Mouse (Mus musculus): ENCODE measurements around the gene Slc35b3.
A peak's percentile ranks its signal among the peaks of the same experiment; 100 is the strongest.

Slc35b3 gene

GRCm38 (mm10) chr13:38960063-38961050, at the start of gene Slc35b3:
Gene Slc35b3 (minus strand): TSS chr13:38960875.
- DNase-seq: peak; percentile 79

DNA sequence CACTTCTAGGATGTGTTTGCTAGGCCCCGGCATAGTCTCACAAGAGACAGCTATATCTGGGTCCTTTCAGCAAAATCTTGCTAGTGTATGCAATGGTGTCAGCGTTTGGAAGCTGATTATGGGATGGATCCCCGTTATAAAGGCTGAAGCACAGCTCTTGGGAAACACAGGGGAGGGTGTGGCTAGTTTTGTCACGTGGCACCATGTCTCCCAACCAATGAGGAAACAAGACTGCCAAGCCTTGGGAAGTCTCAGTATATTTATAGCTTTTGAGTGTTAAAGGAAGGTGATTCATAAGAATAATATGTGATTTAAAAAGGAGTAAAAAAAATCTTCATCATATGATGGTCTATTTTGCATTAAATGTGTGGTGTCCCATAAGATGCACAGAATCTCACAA, 49.6 kb upstream of the Slc35b3 start:
- DNase-seq: no peak

- DNase-seq: no peak
Observed at GRCm38 (mm10) chr13:39003101-39003762, 42.6 kb upstream of the Slc35b3 start.

- DNase-seq: no peak
Observed at GRCm38 (mm10) chr13:39002424-39002823, 41.7 kb upstream of the Slc35b3 start.

DNA sequence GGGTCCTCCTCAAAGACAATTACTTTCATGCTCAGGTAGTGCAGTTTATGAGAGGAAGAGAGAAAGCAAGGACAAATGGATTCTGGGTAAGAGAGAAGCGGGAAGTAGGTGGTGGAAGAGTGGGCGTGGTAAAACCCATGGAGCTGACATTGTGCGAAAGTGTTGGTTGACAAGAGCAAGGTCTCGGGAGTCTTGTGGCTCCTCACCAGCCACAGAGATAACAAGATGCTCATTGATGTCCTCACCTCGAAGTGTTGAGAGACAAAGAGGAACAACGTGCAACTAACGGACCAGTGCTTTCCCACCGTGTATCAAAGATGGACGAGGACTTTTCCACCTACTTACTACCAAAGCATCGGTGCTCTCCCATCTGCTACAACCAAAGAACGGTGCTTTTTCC, 40.8 kb upstream of the Slc35b3 start:
- DNase-seq: no peak

DNA sequence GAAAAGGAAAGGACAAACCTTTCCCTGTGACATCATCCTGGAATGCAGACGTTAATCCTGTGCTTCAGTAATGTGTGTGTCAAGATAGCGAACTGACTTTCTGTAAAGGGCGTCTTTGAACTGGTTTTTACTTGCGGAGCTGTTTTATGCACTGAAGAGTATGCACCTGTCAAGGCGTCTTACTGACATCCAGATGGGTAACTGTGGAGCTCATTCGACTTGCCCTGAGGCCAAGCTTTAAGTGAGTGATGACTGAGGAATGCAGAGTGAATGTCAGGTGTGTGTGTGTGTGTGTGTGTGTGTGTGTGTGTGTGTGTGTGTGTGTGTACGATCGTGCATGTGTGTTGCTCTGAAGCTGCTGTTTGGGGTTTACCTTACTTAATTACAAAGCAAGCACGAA, 38.3 kb upstream of the Slc35b3 start:
- no peak for DNase-seq

GRCm38 (mm10) chr13:38992529-38992928, 31.9 kb upstream of the Slc35b3 start:
- peak; percentile 30 for DNase-seq

GRCm38 (mm10) chr13:38983751-38984150, 23.1 kb upstream of the Slc35b3 start:
- no peak for DNase-seq

GRCm38 (mm10) chr13:38980900-38981299, 20.2 kb upstream of the Slc35b3 start:
- DNase-seq: no peak

- DNase-seq: no peak
Observed at GRCm38 (mm10) chr13:38976978-38977377, 16.3 kb upstream of the Slc35b3 start.

- no peak for DNase-seq
Observed at GRCm38 (mm10) chr13:38975853-38976252, 15.2 kb upstream of the Slc35b3 start.

GRCm38 (mm10) chr13:38972602-38973001, 11.9 kb upstream of the Slc35b3 start:
- DNase-seq: no peak

DNA sequence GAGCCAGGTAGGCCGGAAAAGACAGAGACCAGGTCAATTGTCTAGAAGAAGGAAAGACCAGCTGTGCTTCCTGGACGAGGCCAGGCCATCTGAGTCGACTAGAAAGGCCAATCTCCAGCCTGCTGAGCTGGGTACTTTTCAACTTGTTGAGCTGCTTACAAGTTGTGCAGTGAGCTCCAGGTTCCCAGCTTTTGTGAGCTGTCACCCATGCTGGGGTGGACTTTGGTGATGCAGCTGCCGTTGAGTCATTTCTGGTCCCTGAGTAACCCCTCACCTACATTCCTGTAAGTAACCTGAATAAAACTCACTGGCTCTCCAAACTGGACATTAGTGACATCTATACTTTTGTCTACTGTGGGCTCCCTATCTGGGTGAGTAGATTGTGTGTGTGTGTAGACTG, 10.4 kb upstream of the Slc35b3 start:
- DNase-seq: no peak

DNA sequence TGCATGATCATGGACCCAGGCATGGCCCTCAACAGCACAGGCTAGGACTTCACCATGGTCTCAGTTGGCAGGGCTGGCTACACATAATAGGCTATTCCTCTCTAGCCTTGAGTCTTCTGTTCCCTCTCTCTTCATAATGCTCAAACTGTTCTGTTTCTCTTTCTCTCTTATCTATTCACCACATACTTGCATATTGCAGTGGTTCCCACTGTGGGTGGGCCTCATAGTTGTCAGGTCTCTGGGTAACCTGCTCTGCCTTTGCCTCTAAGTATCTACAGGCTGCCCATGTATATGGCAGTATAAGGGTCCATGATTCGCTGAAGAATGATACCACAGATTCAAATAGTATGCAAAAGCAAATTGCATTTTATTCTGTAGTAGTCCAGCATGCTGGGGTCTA, 6.8 kb upstream of the Slc35b3 start:
- DNase-seq: no peak

DNA sequence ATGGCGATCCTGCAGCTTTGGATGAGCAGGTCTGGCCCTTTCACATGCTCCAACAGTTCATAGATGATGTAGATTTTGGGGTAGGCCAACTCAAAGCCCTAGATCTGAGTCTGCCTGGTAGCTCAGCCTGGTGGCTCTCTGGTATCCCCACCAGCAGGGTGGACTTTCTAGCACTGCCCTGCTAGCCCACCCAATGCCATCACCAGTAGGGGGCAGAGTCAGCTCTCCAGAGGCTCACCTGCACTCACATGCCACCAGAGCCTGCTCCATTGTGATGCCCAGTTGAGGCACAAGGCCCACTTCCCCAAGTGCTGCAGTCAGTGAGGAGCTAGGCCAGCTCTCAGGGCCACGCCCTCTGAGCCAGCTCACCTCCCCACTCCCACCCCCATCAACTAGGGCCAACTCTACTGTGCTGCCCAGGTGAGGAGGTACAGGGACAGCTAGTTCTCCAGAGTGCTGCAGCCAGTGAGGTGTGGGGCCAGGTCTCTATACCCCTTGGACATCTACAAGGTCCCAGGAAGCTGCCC, 6.3 kb upstream of the Slc35b3 start:
- no peak for DNase-seq

GRCm38 (mm10) chr13:38962771-38963170, 2.1 kb upstream of the Slc35b3 start:
- DNase-seq: no peak

DNA sequence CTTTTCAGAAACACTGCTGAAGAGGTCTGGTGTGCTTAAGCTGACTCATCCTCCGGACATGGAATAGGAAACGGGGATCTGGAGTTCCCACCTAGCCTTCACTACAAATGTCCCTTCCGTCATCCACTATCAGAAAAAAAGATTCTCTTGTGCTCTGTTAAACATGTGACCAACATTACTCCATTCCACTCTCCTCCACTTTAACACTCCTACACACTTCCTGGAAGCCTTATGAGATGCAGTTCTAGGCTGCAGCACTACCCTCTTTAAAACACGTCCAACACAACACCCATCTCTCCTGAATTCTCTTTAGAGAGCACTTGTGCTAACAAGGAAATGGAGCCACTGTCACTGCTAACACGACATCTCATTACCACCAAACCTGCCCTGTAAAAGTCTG, 2.6 kb downstream of the Slc35b3 start:
- DNase-seq: peak; percentile 31

DNA sequence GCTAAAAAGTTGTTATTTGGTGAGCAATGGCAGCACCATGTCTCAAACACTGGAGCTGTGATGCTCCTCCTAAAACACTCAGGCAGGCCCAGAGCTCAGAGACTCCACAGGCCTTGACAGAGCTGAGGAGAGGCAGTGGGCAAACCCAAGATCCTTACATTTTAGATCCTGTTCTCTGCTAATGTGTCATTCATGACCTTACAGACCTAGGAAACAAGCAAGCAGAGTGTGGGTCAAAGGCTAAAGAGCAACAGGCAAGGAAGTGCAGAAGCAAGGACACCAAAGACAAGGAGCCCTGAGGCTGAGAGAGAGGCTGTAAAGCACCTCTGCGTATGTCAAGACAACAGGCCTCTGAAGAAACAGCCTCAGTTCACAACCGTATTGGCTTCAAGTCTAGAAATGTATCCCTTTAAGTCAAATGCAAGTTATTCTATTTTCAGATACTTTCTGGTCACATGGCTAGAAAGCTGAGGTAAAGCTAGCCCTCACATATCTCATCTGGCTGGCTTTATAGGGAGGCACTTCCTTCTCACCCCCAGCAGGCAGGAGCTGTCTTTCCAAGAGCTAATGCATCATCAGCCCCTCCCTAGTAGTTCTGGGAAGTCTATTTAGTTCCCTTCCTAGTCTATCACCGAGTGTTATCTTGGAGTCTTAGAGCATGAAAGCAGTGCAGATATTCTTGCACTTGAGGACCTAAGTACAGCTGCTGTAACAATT, 14.2 kb downstream of the Slc35b3 start:
- DNase-seq: no peak

- no peak for DNase-seq
Observed at GRCm38 (mm10) chr13:38945767-38946166, 14.9 kb downstream of the Slc35b3 start.

DNA sequence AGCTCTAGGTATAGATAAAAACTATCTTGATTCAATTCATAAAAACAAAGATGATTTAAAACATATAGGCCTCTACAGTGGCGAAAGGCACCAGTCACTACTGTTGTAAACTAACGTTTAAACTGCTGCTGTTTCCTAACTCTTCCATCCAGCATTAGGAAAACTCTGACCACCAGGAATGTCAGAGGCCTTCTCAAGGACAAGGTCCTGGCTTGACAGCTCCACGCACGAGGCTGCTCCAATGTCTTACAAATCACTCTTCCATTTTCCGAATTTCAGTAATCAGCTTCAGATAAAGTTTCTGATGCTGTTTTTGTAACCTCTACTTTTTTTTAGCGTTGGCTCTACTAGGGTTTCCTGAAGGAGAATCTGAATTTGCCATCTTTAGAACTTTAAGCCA, 15.7 kb downstream of the Slc35b3 start:
- no peak for DNase-seq

- peak; percentile 50 for DNase-seq
Observed at GRCm38 (mm10) chr13:38941786-38942185, 18.9 kb downstream of the Slc35b3 start.

DNA sequence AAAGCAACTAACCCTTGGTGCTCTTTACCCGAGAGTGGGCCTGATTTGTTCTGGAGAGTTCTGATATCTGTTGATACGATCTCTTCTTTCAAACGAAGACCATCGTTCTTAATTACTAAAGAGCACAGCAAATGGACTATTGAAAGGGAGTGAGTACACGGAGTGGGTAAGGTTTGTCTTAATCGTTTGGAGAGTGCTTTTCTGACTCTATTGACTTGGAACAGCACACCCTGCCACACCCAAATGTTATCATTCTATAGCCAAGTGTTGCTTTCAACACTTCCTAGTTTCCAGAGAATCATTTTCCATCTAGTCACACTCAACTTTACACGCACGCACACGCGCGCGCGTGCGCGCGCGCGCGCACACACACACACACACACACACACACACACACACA, 19.4 kb downstream of the Slc35b3 start:
- no peak for DNase-seq

DNA sequence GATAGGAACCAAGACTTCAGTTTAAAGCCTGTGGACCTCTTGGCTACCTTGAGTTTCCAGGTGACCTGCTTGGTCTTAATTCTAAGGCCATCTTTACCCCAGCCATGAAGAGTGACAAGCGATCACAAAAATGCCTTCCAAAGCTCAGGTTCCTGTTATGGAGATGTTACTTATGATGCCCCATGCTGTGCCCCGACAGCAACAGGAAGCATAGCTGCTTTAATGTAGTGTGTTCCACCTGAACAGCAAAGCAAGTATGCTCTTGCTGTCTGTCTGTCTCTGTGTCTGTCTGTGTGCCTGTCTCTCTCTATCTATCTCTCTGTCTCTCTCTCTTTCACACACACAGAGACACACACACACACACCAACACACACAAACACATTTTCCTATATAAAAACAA, 22.2 kb downstream of the Slc35b3 start:
- no peak for DNase-seq

Data from right cerebral cortex, adult 18-20 months (tissue).